Mouse (Mus musculus) forebrain, embryonic 12.5 days (tissue): ENCODE data around the gene Cpb1. TPM values are rescaled to one million over a fixed set of nuclear protein-coding genes. Genes with fewer than 3 reads are reported as not detected.

Experiments used
- ATAC-seq: fragments of 200-750 bp; cut with Nextera tagmentation; 2 replicates; pipeline ENCODE4 v1.8.0; 2017; ENCODE audit warnings: moderate TSS enrichment; ENCODE audit not compliant: low FRiP score
- H3K27ac ChIP-seq: fragments of 300-500 bp; sonication (generic); 2 replicates; pipeline ENCODE4 v1.5.1; 2016; ENCODE audit warnings: mild to moderate bottlenecking
- H3K27me3 ChIP-seq: fragments of 300-500 bp; sonication (generic); 2 replicates; pipeline ENCODE4 v1.6.1; 2016; ENCODE audit warnings: mild to moderate bottlenecking
- H3K36me3 ChIP-seq: fragments of 300-500 bp; sonication (generic); replicated peaks from 2 replicates; pipeline ENCODE4 v1.6.1; 2016; ENCODE audit warnings: mild to moderate bottlenecking
- H3K4me1 ChIP-seq: fragments of 300-500 bp; sonication (generic); 2 replicates; pipeline ENCODE4 v1.6.1; 2016
- H3K4me2 ChIP-seq: fragments of 300-500 bp; sonication (generic); 2 replicates; pipeline ENCODE4 v1.6.1; 2016; ENCODE audit warnings: mild to moderate bottlenecking, moderate library complexity
- H3K4me3 ChIP-seq: fragments of 300-500 bp; sonication (generic); replicated peaks from 2 replicates; pipeline ENCODE4 v1.5.1; 2016; ENCODE audit warnings: mild to moderate bottlenecking
- H3K9ac ChIP-seq: fragments of 300-500 bp; sonication (generic); 2 replicates; pipeline ENCODE4 v1.6.1; 2016; ENCODE audit warnings: mild to moderate bottlenecking
- H3K9me3 ChIP-seq: fragments of 300-500 bp; sonication (generic); 2 replicates; pipeline ENCODE4 v1.6.1; 2016
- WGBS: fragments of 180-500 bp; shearing (Covaris S2); methylation state at CpG from one replicate; pipeline ENCODE4 v1.1.7; 2016; 5-methylcytosine and 5-hydroxymethylcytosine counted together
- microRNA-seq: library from miRNA; unstranded; fragments of <30 nt; microRNA quantifications from one replicate; pipeline ENCODE4, GENCODE M21; 2017
- polyA plus RNA-seq: library from polyadenylated mRNA; unstranded; fragments of >200 nt; fragmentation: Nextera tagmentation; extraction: Ambion mirVana; gene quantifications from 2 replicates; pipeline ENCODE4 v1.2.1, GENCODE M21; 2016

Gene Cpb1
- polyA plus RNA-seq, 1 experiment from 2014 or later = not detected

DNA sequence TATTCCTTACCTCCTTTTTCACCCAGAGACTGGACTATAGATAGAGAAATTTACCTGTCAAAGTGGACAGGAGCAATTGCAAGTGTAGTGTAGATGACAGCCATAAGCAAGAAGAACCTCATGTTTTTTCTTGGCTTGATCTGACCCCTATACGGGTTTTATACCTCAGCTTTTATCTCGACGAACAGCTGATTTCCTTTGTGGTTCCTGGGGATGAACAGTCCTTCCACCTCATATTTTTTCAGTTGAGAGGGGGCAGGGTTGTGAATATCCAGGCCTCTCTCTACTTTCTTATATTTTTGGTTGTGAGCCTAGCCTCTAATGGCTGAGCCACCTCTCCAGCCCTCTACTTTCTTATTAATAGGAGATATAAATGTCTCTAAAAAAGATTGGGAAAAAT, 33.5 kb downstream of the Cpb1 start, which contains the start of gene Cpa3:
Gene Cpa3, minus strand, starts transcription at position 132 of the 400 bp plus-strand sequence.
- no peak within 1 kb of the TSS for H3K9ac ChIP-seq
- WGBS = 84% methylated on average over 3 of the region's 3 CpGs
- H3K27ac ChIP-seq = no peak within 1 kb of the TSS
- H3K4me2 ChIP-seq = no peak within 1 kb of the TSS
- ATAC-seq = no peak
- H3K9me3 ChIP-seq = no peaks in the 10 kb centered on the region
- no peak within 1 kb of the TSS for H3K4me3 ChIP-seq
- no peaks in the 10 kb centered on the region for H3K27me3 ChIP-seq
- no peaks in the 10 kb centered on the region for H3K4me1 ChIP-seq
- H3K36me3 ChIP-seq = no peaks in the 10 kb centered on the region

DNA sequence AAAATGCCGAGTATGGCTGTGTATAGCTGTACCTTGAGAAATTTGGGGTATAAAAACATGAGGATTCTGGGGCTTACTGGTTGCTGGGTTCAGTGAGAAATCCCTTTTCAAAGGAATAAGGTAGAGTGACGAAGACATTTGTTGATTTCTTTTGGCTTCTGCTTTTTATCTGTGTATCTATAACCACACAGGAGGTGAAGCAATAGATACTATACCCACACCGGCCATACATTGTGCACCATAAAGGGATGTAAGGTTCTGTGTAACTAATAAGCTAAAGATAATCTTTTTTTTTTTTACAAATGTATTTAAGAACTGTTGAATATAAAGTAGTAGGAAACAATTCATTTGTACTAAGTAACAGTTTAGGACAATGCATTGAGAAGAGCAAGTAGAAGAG, 35.8 kb downstream of the Cpb1 start:
- H3K9me3 ChIP-seq = no peaks in the 10 kb centered on the region
- H3K4me3 ChIP-seq = no peak overlapping the region
- no peaks in the 10 kb centered on the region for H3K4me1 ChIP-seq
- no peak overlapping the region for H3K27ac ChIP-seq
- H3K9ac ChIP-seq = no peak overlapping the region
- no peak overlapping the region for H3K4me2 ChIP-seq
- WGBS = 86% methylated on average over 3 of the region's 3 CpGs
- no peak for ATAC-seq
- no peaks in the 10 kb centered on the region for H3K27me3 ChIP-seq
- no peaks in the 10 kb centered on the region for H3K36me3 ChIP-seq

DNA sequence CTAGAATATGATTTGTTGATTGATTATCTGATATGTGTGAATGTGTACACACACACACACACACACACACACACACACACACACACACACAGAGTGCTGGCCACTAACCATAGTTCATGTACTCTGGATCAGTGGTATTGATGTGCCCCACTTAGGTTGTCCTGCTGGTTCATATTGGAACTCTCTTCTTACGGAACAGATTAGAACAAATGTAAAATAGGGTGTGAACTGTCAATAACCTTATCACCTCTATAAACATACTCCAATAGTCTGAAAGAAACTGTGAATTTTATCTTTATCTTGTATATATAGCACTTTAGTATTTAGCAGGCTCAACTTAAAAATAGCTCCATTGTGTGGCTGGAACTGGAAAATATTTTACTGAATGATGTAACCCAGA, 38.6 kb downstream of the Cpb1 start:
- H3K27ac ChIP-seq = no peak overlapping the region
- WGBS = 89% methylated on average over 1 of the region's 1 CpGs
- ATAC-seq = no peak
- H3K9ac ChIP-seq = no peak overlapping the region
- no peaks in the 10 kb centered on the region for H3K36me3 ChIP-seq
- H3K4me1 ChIP-seq = no peaks in the 10 kb centered on the region
- no peaks in the 10 kb centered on the region for H3K9me3 ChIP-seq
- no peak overlapping the region for H3K4me2 ChIP-seq
- H3K27me3 ChIP-seq = no peaks in the 10 kb centered on the region
- no peak overlapping the region for H3K4me3 ChIP-seq

DNA sequence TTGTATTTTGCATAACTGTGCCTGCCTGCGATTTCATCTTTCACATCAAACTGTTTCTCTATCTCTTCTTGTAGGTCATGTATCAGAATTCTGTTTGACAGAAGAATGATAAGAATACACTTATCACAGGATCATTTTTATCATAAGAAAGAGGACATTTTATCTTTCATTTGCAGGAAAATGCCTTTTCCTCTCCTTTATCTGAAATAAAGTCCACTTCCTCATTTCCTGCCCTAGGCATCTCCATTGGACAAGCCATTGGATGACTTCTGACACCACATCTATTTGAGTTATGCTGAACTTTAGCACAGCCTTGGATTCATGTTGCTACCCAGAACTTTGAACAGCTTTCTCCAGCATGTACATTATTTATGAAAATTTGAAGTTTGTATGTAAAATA, 46.5 kb downstream of the Cpb1 start:
- Histone ChIP-seq H3K4me3 (no peak overlapping the region), H3K27ac (no peak overlapping the region), H3K4me1 (no peaks in the 10 kb centered on the region), H3K4me2 (no peak overlapping the region), H3K9me3 (no peaks in the 10 kb centered on the region), H3K9ac (no peak overlapping the region), H3K36me3 (no peaks in the 10 kb centered on the region), H3K27me3 (no peaks in the 10 kb centered on the region)
- ATAC-seq = no peak
- 92% methylated on average over 1 of the region's 1 CpGs for WGBS

DNA sequence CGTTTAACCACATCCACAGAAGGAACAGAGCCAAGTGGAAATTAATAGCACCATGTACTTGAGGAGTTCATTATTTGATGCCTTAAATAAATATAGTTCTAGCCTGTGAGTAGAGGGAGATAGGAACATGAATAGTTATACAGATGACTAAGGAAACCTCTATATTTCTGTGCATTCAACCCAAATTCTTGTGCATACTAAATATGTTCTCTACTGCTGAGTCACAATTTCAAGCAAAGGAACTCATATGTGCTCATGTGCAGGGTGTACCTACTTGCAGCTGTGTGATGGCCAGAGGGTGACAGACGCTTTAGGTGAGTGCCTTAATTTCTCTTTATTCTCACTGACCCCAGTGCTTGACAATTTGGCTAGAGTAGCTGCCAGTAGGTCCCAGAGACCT, 50.1 kb downstream of the Cpb1 start:
- WGBS = 89% methylated on average over 2 of the region's 2 CpGs

DNA sequence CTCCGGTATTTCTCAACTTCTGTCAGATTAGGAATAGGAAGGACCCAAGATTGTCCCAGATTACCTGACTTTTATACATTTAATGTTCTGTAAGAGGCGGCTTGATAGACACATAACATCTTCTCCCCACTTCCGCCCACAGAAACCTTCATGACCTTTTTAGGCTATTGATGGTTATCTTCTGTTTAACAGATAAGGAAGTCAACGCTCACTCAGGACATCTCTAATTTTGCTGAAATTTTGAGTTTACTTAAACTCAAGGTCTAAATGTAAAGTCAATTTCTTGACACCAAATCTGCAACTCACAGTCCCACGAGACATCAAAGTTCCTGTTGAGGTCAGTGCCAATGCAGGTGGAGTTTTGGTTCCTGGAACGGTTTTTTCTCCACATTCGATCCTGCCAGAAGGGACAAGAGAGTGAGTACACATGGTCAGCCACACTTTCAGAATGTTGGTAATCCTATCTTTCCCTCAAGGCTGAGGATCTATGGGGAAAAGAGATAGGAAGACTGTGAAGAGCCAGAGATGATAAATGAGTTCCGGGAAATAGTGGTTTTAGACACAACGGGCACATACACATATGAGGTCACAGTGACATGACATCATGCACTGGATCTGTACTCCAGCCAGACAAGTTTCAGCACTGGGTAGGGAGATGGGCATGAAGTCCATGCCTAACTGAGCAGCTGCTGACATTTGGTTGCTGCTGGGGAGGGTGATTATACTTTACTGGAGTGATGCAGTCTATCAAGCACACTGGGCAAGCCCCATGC, 52.4 kb downstream of the Cpb1 start:
- H3K4me3 ChIP-seq = no peak overlapping the region
- H3K27ac ChIP-seq = no peak overlapping the region
- ATAC-seq = no peak
- no peaks in the 10 kb centered on the region for H3K27me3 ChIP-seq
- no peaks in the 10 kb centered on the region for H3K36me3 ChIP-seq
- no peak overlapping the region for H3K9ac ChIP-seq
- WGBS = 91% methylated on average over 9 of the region's 9 CpGs
- no peak overlapping the region for H3K4me2 ChIP-seq
- H3K9me3 ChIP-seq = no peaks in the 10 kb centered on the region
- H3K4me1 ChIP-seq = no peaks in the 10 kb centered on the region

More for the DNA sequence above, 50.1 kb downstream of the Cpb1 start:
- Histone ChIP-seq H3K36me3 (no peaks in the 10 kb centered on the region), H3K27me3 (no peaks in the 10 kb centered on the region), H3K9me3 (no peaks in the 10 kb centered on the region), H3K4me3 (no peak overlapping the region), H3K4me1 (no peaks in the 10 kb centered on the region), H3K27ac (no peak overlapping the region), H3K9ac (no peak overlapping the region), H3K4me2 (no peak overlapping the region)
- no peak for ATAC-seq

DNA sequence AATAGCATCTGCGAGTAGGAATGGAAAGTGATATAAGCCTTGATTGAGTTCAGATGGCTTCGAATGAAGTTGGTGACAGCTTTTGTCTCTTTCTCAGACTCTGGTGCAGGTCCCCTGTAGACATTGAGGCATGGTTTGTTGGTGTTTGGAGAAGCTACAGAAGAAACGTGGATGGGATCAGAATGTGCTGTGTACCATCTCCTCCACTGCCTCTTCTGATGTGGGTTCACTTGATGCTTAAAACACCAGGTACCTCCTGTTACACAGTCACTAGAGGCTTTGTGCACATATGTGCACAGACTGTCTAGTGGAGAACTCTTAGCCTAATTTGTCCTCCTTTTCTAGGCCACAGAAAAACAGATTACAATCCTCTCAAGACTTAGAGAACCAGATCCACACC, 53.4 kb downstream of the Cpb1 start:
- no peak overlapping the region for H3K4me2 ChIP-seq
- no peak overlapping the region for H3K4me3 ChIP-seq
- no peak for ATAC-seq
- H3K36me3 ChIP-seq = no peaks in the 10 kb centered on the region
- no peaks in the 10 kb centered on the region for H3K9me3 ChIP-seq
- H3K27me3 ChIP-seq = no peaks in the 10 kb centered on the region
- H3K4me1 ChIP-seq = no peaks in the 10 kb centered on the region
- H3K9ac ChIP-seq = no peak overlapping the region
- H3K27ac ChIP-seq = no peak overlapping the region
- 82% methylated on average over 3 of the region's 3 CpGs for whole genome bisulfite sequencing

DNA sequence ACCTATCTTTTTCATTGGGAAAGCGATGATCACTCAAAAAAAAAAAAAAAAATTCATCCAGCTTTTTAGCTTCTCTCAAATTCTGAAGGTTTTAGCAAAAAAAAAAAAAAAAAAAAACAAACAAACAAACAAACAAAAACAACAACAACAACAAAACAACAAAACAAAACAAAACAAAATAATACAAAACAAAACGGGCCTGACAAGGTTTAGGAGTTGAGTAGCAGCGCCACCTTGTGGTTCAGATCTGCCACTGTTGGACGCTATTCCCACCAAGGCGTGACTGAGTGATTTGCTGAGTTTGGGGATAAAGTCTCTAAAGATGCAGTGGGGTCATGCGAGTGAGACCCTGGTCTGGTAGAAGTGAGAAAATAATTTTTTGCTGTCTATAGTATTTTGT, 76.7 kb downstream of the Cpb1 start:
- Histone ChIP-seq H3K4me1 (no peaks in the 10 kb centered on the region), H3K9ac (no peak overlapping the region), H3K9me3 (no peaks in the 10 kb centered on the region), H3K4me3 (no peak overlapping the region), H3K36me3 (no peaks in the 10 kb centered on the region), H3K27ac (no peak overlapping the region), H3K4me2 (no peak overlapping the region), H3K27me3 (no peaks in the 10 kb centered on the region)
- WGBS = 26% methylated on average over 6 of the region's 6 CpGs
- ATAC-seq = peak; percentile 75; the same call in 1 of the 2 replicates

Small RNA genes lying within 50 kb of the gene (microRNA-seq; reads per million reads assigned to microRNA genes)
- not detected for gene Mir7007

Other genes starting within 250 kb of the Cpb1 start
- 12.0 and 14.4 TPM in 2 replicates for gene Hps3, start 240.4 kb downstream of the Cpb1 start, polyA plus RNA-seq
- 21.9 and 23.6 TPM in 2 replicates for gene Hltf, start 217.9 kb downstream of the Cpb1 start, polyA plus RNA-seq
- gene Gyg, start 120.4 kb downstream of the Cpb1 start, polyA plus RNA-seq = 23.8 and 26.5 TPM in 2 replicates
- gene Cpa3, start 33.6 kb downstream of the Cpb1 start, polyA plus RNA-seq = 0.40 and 0.56 TPM in 2 replicates
- gene Agtr1b, start 91.4 kb upstream of the Cpb1 start, polyA plus RNA-seq = not detected in 2 replicates